Mouse (Mus musculus) bone marrow, adult 2 months (tissue): ENCODE results near the gene Sh3rf3.

Experiments used
- CTCF ChIP-seq: fragments of 200-500 bp; IDR thresholded peaks from 2 replicates; pipeline ENCODE4 v1.5.1; 2011; ENCODE audit warnings: low read length, control low read depth; ENCODE audit not compliant: control insufficient read depth, insufficient read depth
- POLR2A ChIP-seq: fragments of 200-500 bp; IDR thresholded peaks from 2 replicates; pipeline ENCODE4 v1.6.1; 2011; ENCODE audit warnings: low read depth, mild to moderate bottlenecking, control low read depth, low read length, borderline replicate concordance; ENCODE audit not compliant: control insufficient read depth

DNA sequence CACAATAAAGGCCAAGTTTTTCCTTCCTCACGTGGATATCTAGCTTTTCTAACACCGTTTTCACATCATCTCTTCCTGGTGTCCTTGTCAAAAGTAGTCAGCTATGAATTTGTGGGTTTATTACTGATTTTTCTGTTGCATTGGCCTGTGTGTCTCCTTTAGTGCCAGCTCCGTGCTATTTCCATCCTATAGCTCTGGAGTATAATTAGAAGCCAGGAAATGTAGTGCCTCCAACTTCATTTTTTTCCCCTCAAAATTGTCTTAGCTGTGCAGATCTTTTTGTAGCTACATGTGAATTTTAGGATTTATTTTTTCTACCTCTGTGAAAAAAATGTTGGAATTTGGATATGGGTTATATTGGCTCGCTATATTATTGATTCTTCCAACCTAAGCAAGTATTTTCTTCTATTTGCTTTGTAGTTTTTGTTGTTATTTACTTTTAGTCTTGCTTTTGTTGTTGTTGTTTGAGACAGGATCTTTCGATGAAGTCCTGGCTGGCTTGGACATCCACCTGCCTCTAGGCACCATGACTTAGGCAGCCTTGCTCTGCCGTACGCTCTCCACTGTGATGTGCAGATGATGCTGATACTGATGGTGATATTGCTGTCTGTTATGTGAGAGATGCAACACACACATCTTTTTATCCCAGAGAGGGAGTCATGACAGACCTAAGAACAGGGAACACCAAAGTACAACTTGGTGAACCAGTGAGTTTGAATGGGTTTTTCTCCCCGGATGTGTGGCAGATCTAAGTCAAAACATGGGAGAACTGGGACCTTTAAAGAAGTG is 24.5 kb upstream of the Sh3rf3 start:
- TF ChIP-seq CTCF (no peak), POLR2A (no peak)
